Mouse (Mus musculus) CH12.LX (cell line): ENCODE measurements at regions not wholly inside any gene's neighbourhood (a gene's known extent, or its start where the extent isn't known, plus 50 kb on each side); places are given as distances from the start of the nearest gene placed in this dataset.

Experiments
- DNase-seq: peaks from one replicate; pipeline ENCODE4 v3.0.0-alpha.2; 2013; ENCODE audit errors: extremely low read depth
- H3K27ac ChIP-seq: 2 replicates; pipeline ENCODE4 v1.5.1; 2012; ENCODE audit warnings: low read depth, mild to moderate bottlenecking, control low read depth, moderate library complexity; ENCODE audit not compliant: insufficient read depth
- H3K27me3 ChIP-seq: replicated peaks from 2 replicates; pipeline ENCODE3; 2012; ENCODE audit warnings: inconsistent platforms
- H3K36me3 ChIP-seq, 2 experiments: replicated peaks in 1 of 2; 2 replicates each; pipeline versions ENCODE3 to v1.6.1; 2012; ENCODE audit warnings: inconsistent platforms in 1 of 2, low read length in 1 of 2, mild to moderate bottlenecking in 1 of 2, mixed read lengths in 1 of 2, moderate library complexity in 1 of 2; ENCODE audit not compliant: control insufficient read depth in 1 of 2, insufficient read depth in 1 of 2
- H3K4me1 ChIP-seq, 2 experiments: 2 replicates each; pipeline ENCODE4 v1.6.1; 2012; ENCODE audit warnings: inconsistent platforms in 1 of 2, moderate library complexity in 1 of 2; ENCODE audit not compliant: insufficient read depth in 2 of 2, control insufficient read depth in 1 of 2
- H3K4me2 ChIP-seq: 2 replicates; pipeline ENCODE4 v1.6.1; 2012; ENCODE audit warnings: low read depth, mild to moderate bottlenecking, control low read depth; ENCODE audit not compliant: poor library complexity, insufficient read depth, severe bottlenecking
- H3K4me3 ChIP-seq, 3 experiments: fragments of 150-350 bp in 1 of 3; sonication (generic) in 1 of 3; replicated peaks in 1 of 3; 2 replicates each; pipeline versions ENCODE3 to v1.5.1; 2011 to 2012; ENCODE audit warnings: low read depth in 2 of 3, low read length in 2 of 3, mild to moderate bottlenecking in 2 of 3, moderate library complexity in 2 of 3, control low read depth in 1 of 3, improper control_type of control experiment in 1 of 3, inconsistent platforms in 1 of 3, mixed read lengths in 1 of 3; ENCODE audit not compliant: poor library complexity in 1 of 3
- H3K79me2 ChIP-seq: replicated peaks from 2 replicates; pipeline ENCODE4 v1.6.1; 2012; ENCODE audit warnings: mild to moderate bottlenecking, moderate library complexity; ENCODE audit not compliant: control insufficient read depth, poor library complexity, insufficient read depth, severe bottlenecking; ENCODE audit errors: extremely low read depth
- H3K9ac ChIP-seq: 2 replicates; pipeline ENCODE4 v1.6.1; 2012; ENCODE audit warnings: low read depth, mild to moderate bottlenecking, control low read depth, moderate library complexity; ENCODE audit not compliant: insufficient read depth
- H3K9me3 ChIP-seq: replicated peaks from 2 replicates; pipeline ENCODE3; 2012; ENCODE audit warnings: low read length, inconsistent platforms, mixed read lengths
- CHD2 ChIP-seq: IDR thresholded peaks from 2 replicates; pipeline ENCODE4 v1.6.1; 2011; ENCODE audit warnings: low read length, improper control_type of control experiment
- CTCF ChIP-seq, 2 experiments: IDR thresholded peaks in 1 of 2; conservative IDR thresholded peaks in 1 of 2; 2 replicates each; pipeline ENCODE4 v1.5.1; 2011 to 2012; ENCODE audit warnings: low read depth in 2 of 2, low read length in 2 of 2, improper control_type of control experiment in 1 of 2, inconsistent platforms in 1 of 2, mild to moderate bottlenecking in 1 of 2, moderate library complexity in 1 of 2
- E2F4 ChIP-seq: IDR thresholded peaks from 2 replicates; pipeline ENCODE4 v1.6.1; 2011; ENCODE audit warnings: low read depth, low read length, improper control_type of control experiment; ENCODE audit not compliant: insufficient replicate concordance
- ELF1 ChIP-seq: IDR thresholded peaks from 2 replicates; pipeline ENCODE4 v1.6.1; 2014; ENCODE audit warnings: low read depth, mild to moderate bottlenecking, inconsistent platforms, low read length, improper control_type of control experiment
- ETS1 ChIP-seq: conservative IDR thresholded peaks from 2 replicates; pipeline ENCODE4 v1.6.1; 2012; ENCODE audit warnings: low read depth, mild to moderate bottlenecking, inconsistent platforms, low read length, improper control_type of control experiment, moderate library complexity
- HCFC1 ChIP-seq: IDR thresholded peaks from 2 replicates; pipeline ENCODE4 v1.6.1; 2012; ENCODE audit warnings: low read depth, mild to moderate bottlenecking, inconsistent platforms, low read length, improper control_type of control experiment
- IRF4 ChIP-seq: IDR thresholded peaks from 2 replicates; pipeline ENCODE4 v1.6.1; 2014; ENCODE audit warnings: low read depth, mild to moderate bottlenecking, inconsistent platforms, low read length, improper control_type of control experiment
- JUN ChIP-seq: IDR thresholded peaks from 2 replicates; pipeline ENCODE4 v1.6.1; 2011; ENCODE audit warnings: low read depth, mild to moderate bottlenecking, low read length, improper control_type of control experiment, moderate library complexity; ENCODE audit not compliant: insufficient read depth
- KAT2A ChIP-seq: IDR thresholded peaks from 2 replicates; pipeline ENCODE4 v1.6.1; 2012; ENCODE audit warnings: low read length, improper control_type of control experiment, inconsistent platforms; ENCODE audit not compliant: insufficient replicate concordance
- MAFK ChIP-seq: IDR thresholded peaks from 2 replicates; pipeline ENCODE4 v1.6.1; 2011; ENCODE audit warnings: low read length, improper control_type of control experiment; ENCODE audit not compliant: insufficient replicate concordance
- MAX ChIP-seq: IDR thresholded peaks from 2 replicates; pipeline ENCODE4 v1.6.1; 2011; ENCODE audit warnings: low read length, improper control_type of control experiment
- MXI1 ChIP-seq: IDR thresholded peaks from 2 replicates; pipeline ENCODE4 v1.6.1; 2011; ENCODE audit warnings: mild to moderate bottlenecking, low read depth, low read length, improper control_type of control experiment
- NRF1 ChIP-seq: IDR thresholded peaks from 2 replicates; pipeline ENCODE4 v1.6.1; 2014; ENCODE audit warnings: low read depth, mild to moderate bottlenecking, inconsistent platforms, low read length, improper control_type of control experiment, moderate library complexity
- POLR2A ChIP-seq: IDR thresholded peaks from 2 replicates; pipeline ENCODE4 v1.6.1; 2011; ENCODE audit warnings: low read depth, mild to moderate bottlenecking, improper control_type of control experiment, low read length
- POLR2AphosphoS2 ChIP-seq: IDR thresholded peaks from 2 replicates; pipeline ENCODE4 v1.6.1; 2011; ENCODE audit warnings: low read depth, low read length, improper control_type of control experiment
- RAD21 ChIP-seq: IDR thresholded peaks from 2 replicates; pipeline ENCODE4 v1.6.1; 2011; ENCODE audit warnings: low read depth, mild to moderate bottlenecking, low read length, improper control_type of control experiment, moderate library complexity
- RCOR1 ChIP-seq: conservative IDR thresholded peaks from 2 replicates; pipeline ENCODE4 v1.6.1; 2012; ENCODE audit warnings: low read depth, mild to moderate bottlenecking, inconsistent platforms, low read length, improper control_type of control experiment
- SIN3A ChIP-seq: IDR thresholded peaks from 2 replicates; pipeline ENCODE4 v1.6.1; 2012; ENCODE audit warnings: low read length, improper control_type of control experiment, inconsistent platforms
- TBP ChIP-seq: conservative IDR thresholded peaks from 2 replicates; pipeline ENCODE4 v1.6.1; 2011; ENCODE audit warnings: low read depth, low read length, improper control_type of control experiment
- TCF12 ChIP-seq: IDR thresholded peaks from 2 replicates; pipeline ENCODE4 v1.6.1; 2014; ENCODE audit warnings: low read depth, mild to moderate bottlenecking, inconsistent platforms, low read length, improper control_type of control experiment
- UBTF ChIP-seq: IDR thresholded peaks from 2 replicates; pipeline ENCODE4 v1.6.1; 2012; ENCODE audit warnings: low read depth, mild to moderate bottlenecking, inconsistent platforms, low read length, improper control_type of control experiment, moderate library complexity
- USF1 ChIP-seq: IDR thresholded peaks from 2 replicates; pipeline ENCODE4 v1.6.1; 2014; ENCODE audit warnings: low read depth, mild to moderate bottlenecking, inconsistent platforms, low read length, improper control_type of control experiment
- USF2 ChIP-seq: conservative IDR thresholded peaks from 2 replicates; pipeline ENCODE4 v1.6.1; 2011; ENCODE audit warnings: low read depth, low read length, improper control_type of control experiment
- ZC3H11A ChIP-seq: IDR thresholded peaks from 2 replicates; pipeline ENCODE4 v1.6.1; 2012; ENCODE audit warnings: low read depth, mild to moderate bottlenecking, inconsistent platforms, low read length, improper control_type of control experiment
- ZMIZ1 ChIP-seq: IDR thresholded peaks from 2 replicates; pipeline ENCODE4 v1.6.1; 2012; ENCODE audit warnings: low read depth, mild to moderate bottlenecking, inconsistent platforms, low read length, improper control_type of control experiment
- ZNF384 ChIP-seq: IDR thresholded peaks from 2 replicates; pipeline ENCODE4 v1.6.1; 2012; ENCODE audit warnings: low read depth, low read length, improper control_type of control experiment, inconsistent platforms
- dilution Hi-C: fragments of 300-500 bp; cut with MboI; formaldehyde crosslinking; loops from 2 replicates; pipeline ENCODE4 v1.14.3; 2020; ENCODE audit warnings: low sequenced_read_pairs; ENCODE audit not compliant: extremely low pct_unique_long_range_greater_than_20kb, extremely low pct_ligation_motif_present
- in situ Hi-C: fragments of 300-500 bp; cut with MboI; formaldehyde crosslinking; loops from 3 replicates; pipeline ENCODE4 v1.14.3; 2019; ENCODE audit warnings: low sequenced_read_pairs, low pct_ligation_motif_present, low pct_unique_long_range_greater_than_20kb, mixed read lengths

- in situ Hi-C loops (no loop called here), dilution Hi-C loops (no loop called here)
- TF ChIP-seq CHD2 (no peak), SIN3A (no peak), UBTF (no peak), HCFC1 (no peak), IRF4 (no peak), MXI1 (no peak), ZNF384 (no peak), RAD21 (no peak), KAT2A (no peak), ETS1 (no peak), JUN (no peak), RCOR1 (no peak)
- TF ChIP-seq, all 38 proteins: peak for 0
- DNase-seq, result no peak
- Histone ChIP-seq H3K27ac (no peak overlapping the region), H3K36me3 (no peaks in the 10 kb centered on the region), H3K9me3 (no peaks in the 10 kb centered on the region), H3K27me3 (no peaks in the 10 kb centered on the region), H3K4me1 (peaks cover 0 to 8% of the 10 kb centered on the region in 2 experiments; a peak in 1 of 4 replicates), H3K4me2 (no peak overlapping the region), H3K9ac (no peak overlapping the region), H3K79me2 (no peaks in the 10 kb centered on the region), H3K4me3 (no peak overlapping the region)
These were observed 173.0 kb downstream of the Fndc1 start for GRCm38 (mm10) chr17:7654064-7654564.

GRCm38 (mm10) chr17:7652037-7652436 lies 175.1 kb downstream of the Fndc1 start:
- TF ChIP-seq USF1, result no peak
- TF ChIP-seq RCOR1, result no peak
- TF ChIP-seq ZMIZ1, result no peak
- no peak for TF ChIP-seq E2F4
- no peak for TF ChIP-seq USF2
- no peak for TF ChIP-seq ELF1
- no peak for TF ChIP-seq POLR2AphosphoS2
- TF ChIP-seq MAX, result no peak
- no peak for TF ChIP-seq ZC3H11A
- no peak for TF ChIP-seq TCF12
- no peak for TF ChIP-seq KAT2A
- no peak for TF ChIP-seq CTCF (conservative IDR thresholded peaks at IDR 0.05 in 1 of 2, IDR thresholded peaks at IDR 0.05 in 1 of 2; ENCODE audit: low read depth in 2 of 2, low read length in 2 of 2)
- no peak for TF ChIP-seq TBP
- no peak for TF ChIP-seq POLR2A
- TF ChIP-seq NRF1, result no peak
- no peak for TF ChIP-seq JUN
- no peak for TF ChIP-seq MAFK
- no peak for TF ChIP-seq CHD2
- Histone ChIP-seq H3K9ac (no peak overlapping the region), H3K9me3 (no peaks in the 10 kb centered on the region), H3K27ac (no peak overlapping the region), H3K4me1 (peaks cover 0 to 8% of the 10 kb centered on the region in 2 experiments; a peak in 1 of 4 replicates), H3K4me3 (no peak overlapping the region), H3K27me3 (no peaks in the 10 kb centered on the region), H3K4me2 (no peak overlapping the region), H3K36me3 (no peaks in the 10 kb centered on the region), H3K79me2 (no peaks in the 10 kb centered on the region)
- dilution Hi-C loops (no loop called here), in situ Hi-C loops (no loop called here)
- DNase-seq, result peak; percentile 1
